Mouse (Mus musculus): ENCODE results near the gene Degs1. TPM values are rescaled to one million over a fixed set of nuclear protein-coding genes. Genes with fewer than 3 reads are reported as not detected.

The Degs1 gene
- 17.2 and 26.6 TPM in 2 replicates for polyA plus RNA-seq (2012)

GRCm38 (mm10) chr1:182282091-182283075 is at the start of gene Degs1:
TSS of gene Degs1 (minus strand) at chr1:182282804.
- no peak for TF ChIP-seq GATA1 (IDR thresholded peaks at IDR 0.05; ENCODE audit: low read length)

- TF ChIP-seq GATA1 (IDR thresholded peaks at IDR 0.05; ENCODE audit: low read length), result no peak
These were observed 43.3 kb upstream of the Degs1 start for GRCm38 (mm10) chr1:182325919-182326318.

- no peak for TF ChIP-seq GATA1 (IDR thresholded peaks at IDR 0.05; ENCODE audit: low read length)
These were observed 41.9 kb upstream of the Degs1 start for GRCm38 (mm10) chr1:182324552-182324951.

GRCm38 (mm10) chr1:182323139-182323538 is 40.5 kb upstream of the Degs1 start:
- TF ChIP-seq GATA1 (IDR thresholded peaks at IDR 0.05; ENCODE audit: low read length), result no peak

GRCm38 (mm10) chr1:182314201-182314600 is 31.6 kb upstream of the Degs1 start:
- no peak for TF ChIP-seq GATA1 (IDR thresholded peaks at IDR 0.05; ENCODE audit: low read length)

GRCm38 (mm10) chr1:182313181-182313580 is 30.6 kb upstream of the Degs1 start:
- no peak for TF ChIP-seq GATA1 (IDR thresholded peaks at IDR 0.05; ENCODE audit: low read length)

GRCm38 (mm10) chr1:182311376-182311775 is 28.8 kb upstream of the Degs1 start:
- TF ChIP-seq GATA1 (IDR thresholded peaks at IDR 0.05; ENCODE audit: low read length), result no peak

GRCm38 (mm10) chr1:182310316-182310715 is 27.7 kb upstream of the Degs1 start:
- no peak for TF ChIP-seq GATA1 (IDR thresholded peaks at IDR 0.05; ENCODE audit: low read length)

- no peak for TF ChIP-seq GATA1 (IDR thresholded peaks at IDR 0.05; ENCODE audit: low read length)
These were observed 26.8 kb upstream of the Degs1 start for GRCm38 (mm10) chr1:182309403-182309802.

- no peak for TF ChIP-seq GATA1 (IDR thresholded peaks at IDR 0.05; ENCODE audit: low read length)
These were observed 20.3 kb upstream of the Degs1 start for GRCm38 (mm10) chr1:182302916-182303315.

GRCm38 (mm10) chr1:182302176-182302870 is 19.7 kb upstream of the Degs1 start:
- TF ChIP-seq GATA1 (IDR thresholded peaks at IDR 0.05; ENCODE audit: low read length), result no peak

- no peak for TF ChIP-seq GATA1 (IDR thresholded peaks at IDR 0.05; ENCODE audit: low read length)
These were observed 15.2 kb upstream of the Degs1 start for GRCm38 (mm10) chr1:182297821-182298220.

GRCm38 (mm10) chr1:182297246-182297645 is 14.6 kb upstream of the Degs1 start:
- no peak for TF ChIP-seq GATA1 (IDR thresholded peaks at IDR 0.05; ENCODE audit: low read length)

GRCm38 (mm10) chr1:182296816-182297215 is 14.2 kb upstream of the Degs1 start:
- no peak for TF ChIP-seq GATA1 (IDR thresholded peaks at IDR 0.05; ENCODE audit: low read length)

GRCm38 (mm10) chr1:182296141-182296540 is 13.5 kb upstream of the Degs1 start:
- TF ChIP-seq GATA1 (IDR thresholded peaks at IDR 0.05; ENCODE audit: low read length), result no peak

GRCm38 (mm10) chr1:182292291-182292690 is 9.7 kb upstream of the Degs1 start:
- no peak for TF ChIP-seq GATA1 (IDR thresholded peaks at IDR 0.05; ENCODE audit: low read length)
